Comparison of ENCODE assay signal across 8 mouse cellular contexts in the genomic region with DNA sequence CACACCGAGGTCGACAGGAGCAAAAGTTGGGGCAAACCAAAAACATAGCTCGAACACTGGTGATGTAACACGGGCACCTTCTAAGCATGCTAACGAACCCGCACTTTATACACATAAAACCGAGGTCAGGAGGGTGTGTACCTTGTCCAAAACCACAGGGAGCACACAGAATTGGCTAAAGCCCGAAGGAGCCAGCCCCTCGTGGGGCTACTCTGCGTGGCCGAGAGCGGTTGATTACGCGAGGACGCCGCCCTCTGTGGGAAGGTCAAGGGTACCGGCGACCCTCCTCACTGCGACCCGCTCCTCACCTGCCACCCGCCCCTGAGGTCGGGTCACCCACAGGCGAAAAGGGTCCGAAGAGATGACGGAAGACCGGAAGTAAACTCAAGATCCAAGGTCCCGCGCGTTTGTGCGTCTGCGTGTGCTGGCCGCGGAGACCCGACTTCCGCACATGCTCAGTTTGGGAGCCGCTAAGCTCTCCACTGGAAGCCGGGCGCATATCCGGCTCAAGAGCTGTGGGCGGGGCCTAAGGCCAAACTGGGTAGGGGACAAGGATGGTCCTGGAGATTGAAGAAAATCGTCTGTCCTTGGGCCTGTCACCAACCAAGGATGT. TPM values are rescaled to one million over a fixed set of nuclear protein-coding genes. Genes with fewer than 3 reads are reported as not detected.
A peak's percentile ranks its signal among the peaks of the same experiment; 100 is the strongest.
DNase-seq lines count a peak whose midpoint lies in the region; ATAC-seq and TF ChIP-seq lines count a peak whose summit lies in the region.

Gene Trappc12 (minus strand): TSS at position 452 of the 613 bp plus-strand sequence.

- peak; percentile 65 to 67 for DNase-seq in CD8-positive naive resting alpha-beta T cell, adult 2 months (ENCODE audit: low read depth in 2 of 2, low spot score in 2 of 2)
- peak; percentile 89 for DNase-seq in c-Kit-positive CD71-negative TER-119-negative erythroid progenitor cells, embryonic 14.5 days (ENCODE audit: low read depth)
- peak; percentile 88 for DNase-seq in forebrain, embryonic 10.5 days (ENCODE audit: extremely low spot score, low spot score)
- DNase-seq in kidney, postnatal 25 days = peak; percentile 94 to 96
- DNase-seq in liver, embryonic 14.5 days (ENCODE audit: low read depth in 3 of 3, low spot score in 3 of 3) = peak; percentile 82 to 84 (median 83)
- DNase-seq in neural tube, embryonic 11.5 days (ENCODE audit: low spot score) = peak; percentile 93
- DNase-seq in stomach, postnatal 0 days (ENCODE audit: low spot score) = peak; percentile 90

- peaks cover 40% of the 10 kb centered on the region for H3K4me1 ChIP-seq in forebrain, embryonic 10.5 days
- H3K4me1 ChIP-seq in heart, embryonic 15.5 days (replicated peaks) = peaks cover 32% of the 10 kb centered on the region
- peaks cover 17 to 28% of the 10 kb centered on the region in 2 experiments for H3K4me1 ChIP-seq in liver, embryonic 14.5 days (replicated peaks; ENCODE audit: control insufficient read depth in 2 of 2, insufficient read depth in 2 of 2, low read length in 1 of 2)
- H3K4me1 ChIP-seq in neural tube, embryonic 11.5 days (ENCODE audit: control insufficient read depth, insufficient read depth, low read length) = peaks cover 3% of the 10 kb centered on the region; the same call in 1 of the 2 replicates
- H3K4me1 ChIP-seq in stomach, postnatal 0 days (replicated peaks; ENCODE audit: control insufficient read depth, insufficient read depth) = no peaks in the 10 kb centered on the region; the same call in 1 of the 2 replicates

- no peak for TF ChIP-seq EP300 in liver, embryonic 14.5 days (IDR thresholded peaks at IDR 0.05; ENCODE audit: low read depth)
- no peak for TF ChIP-seq EP300 in stomach, postnatal 0 days (optimal IDR thresholded peaks at IDR 0.05)

- peak within 1 kb of the TSS; percentile 88 for H3K27ac ChIP-seq in forebrain, embryonic 10.5 days
- H3K27ac ChIP-seq in heart, embryonic 15.5 days = peak within 1 kb of the TSS; percentile 77
- peak within 1 kb of the TSS; percentile 72 for H3K27ac ChIP-seq in liver, embryonic 14.5 days
- H3K27ac ChIP-seq in neural tube, embryonic 11.5 days (ENCODE audit: low read depth, low read length) = no peak within 1 kb of the TSS
- H3K27ac ChIP-seq in stomach, postnatal 0 days (replicated peaks) = peak within 1 kb of the TSS; percentile 63; the same call in 1 of the 2 replicates

- ATAC-seq in heart, embryonic 15.5 days (replicated peaks; ENCODE audit: insufficient number of reproducible peaks, insufficient read depth, low FRiP score, low read depth) = peak; percentile 87
- peak; percentile 79 for ATAC-seq in liver, embryonic 14.5 days (ENCODE audit: insufficient read depth)
- peak; percentile 88 for ATAC-seq in neural tube, embryonic 11.5 days (ENCODE audit: insufficient read depth, low FRiP score, low TSS enrichment)
- ATAC-seq in stomach, postnatal 0 days (ENCODE audit: low FRiP score, low TSS enrichment) = peak; percentile 93

- TF ChIP-seq CTCF in liver, embryonic 14.5 days (IDR thresholded peaks at IDR 0.05; ENCODE audit: low read depth) = no peak
- 0 out of 2 replicates have a peak, but pooled peaks have one; percentile 2 for TF ChIP-seq CTCF in stomach, postnatal 0 days (IDR thresholded peaks at IDR 0.05; ENCODE audit: low read depth)

- H3K9ac ChIP-seq in heart, embryonic 15.5 days = peak within 1 kb of the TSS; percentile 69
- peak within 1 kb of the TSS; percentile 93 for H3K9ac ChIP-seq in liver, embryonic 14.5 days (replicated peaks)
- H3K9ac ChIP-seq in neural tube, embryonic 11.5 days (ENCODE audit: low read length) = peak within 1 kb of the TSS; percentile 77
- H3K9ac ChIP-seq in stomach, postnatal 0 days (ENCODE audit: low read length) = peak within 1 kb of the TSS; percentile 84

- 2% methylated on average over 41 of the region's 41 CpGs for WGBS in forebrain, embryonic 10.5 days
- under 1% methylated on average over 41 of the region's 41 CpGs for WGBS in heart, embryonic 15.5 days
- under 1% methylated on average over 41 of the region's 41 CpGs for WGBS in liver, embryonic 14.5 days (ENCODE audit: insufficient replicate concordance)
- WGBS in neural tube, embryonic 11.5 days = 2% methylated on average over 41 of the region's 41 CpGs
- under 1% methylated on average over 41 of the region's 41 CpGs for WGBS in stomach, postnatal 0 days

- H3K9me3 ChIP-seq in forebrain, embryonic 10.5 days = no peaks in the 10 kb centered on the region
- no peaks in the 10 kb centered on the region for H3K9me3 ChIP-seq in heart, embryonic 15.5 days (replicated peaks)
- no peaks in the 10 kb centered on the region for H3K9me3 ChIP-seq in liver, embryonic 14.5 days (ENCODE audit: control insufficient read depth, low read length)
- no peaks in the 10 kb centered on the region for H3K9me3 ChIP-seq in neural tube, embryonic 11.5 days (ENCODE audit: control insufficient read depth, low read length)
- H3K9me3 ChIP-seq in stomach, postnatal 0 days (ENCODE audit: control insufficient read depth, low read length) = no peaks in the 10 kb centered on the region

- H3K4me3 ChIP-seq in forebrain, embryonic 10.5 days = peak within 1 kb of the TSS; percentile 86
- peak within 1 kb of the TSS; percentile 74 for H3K4me3 ChIP-seq in heart, embryonic 15.5 days
- peak within 1 kb of the TSS; percentile 96 to 98 for H3K4me3 ChIP-seq in liver, embryonic 14.5 days (ENCODE audit: insufficient read depth in 1 of 2, low read depth in 2 of 2, low read length in 2 of 2)
- peak within 1 kb of the TSS; percentile 86 for H3K4me3 ChIP-seq in neural tube, embryonic 11.5 days (ENCODE audit: low read depth, low read length)
- H3K4me3 ChIP-seq in stomach, postnatal 0 days (ENCODE audit: low read depth, low read length) = peak within 1 kb of the TSS; percentile 78

- H3K4me2 ChIP-seq in heart, embryonic 15.5 days = peak within 1 kb of the TSS; percentile 96
- peak within 1 kb of the TSS; percentile 95 for H3K4me2 ChIP-seq in liver, embryonic 14.5 days (ENCODE audit: low read depth)
- H3K4me2 ChIP-seq in neural tube, embryonic 11.5 days (ENCODE audit: low read depth) = peak within 1 kb of the TSS; percentile 92
- H3K4me2 ChIP-seq in stomach, postnatal 0 days (replicated peaks; ENCODE audit: low read depth) = peak within 1 kb of the TSS; percentile 93

- H3K36me3 ChIP-seq in forebrain, embryonic 10.5 days (replicated peaks) = peaks cover 22% of the 10 kb centered on the region
- peaks cover 22% of the 10 kb centered on the region; the same call in 1 of the 2 replicates for H3K36me3 ChIP-seq in heart, embryonic 15.5 days
- H3K36me3 ChIP-seq in liver, embryonic 14.5 days (replicated peaks; ENCODE audit: control insufficient read depth, insufficient read depth, low read depth) = peaks cover 12% of the 10 kb centered on the region
- H3K36me3 ChIP-seq in neural tube, embryonic 11.5 days (ENCODE audit: control insufficient read depth, insufficient read depth, low read length) = peaks cover 2% of the 10 kb centered on the region; the same call in 1 of the 2 replicates
- peaks cover 6% of the 10 kb centered on the region; the same call in 1 of the 2 replicates for H3K36me3 ChIP-seq in stomach, postnatal 0 days (ENCODE audit: control insufficient read depth, insufficient read depth, low read length)

- no peaks in the 10 kb centered on the region for H3K27me3 ChIP-seq in forebrain, embryonic 10.5 days (ENCODE audit: poor library complexity, severe bottlenecking)
- no peaks in the 10 kb centered on the region for H3K27me3 ChIP-seq in heart, embryonic 15.5 days
- H3K27me3 ChIP-seq in liver, embryonic 14.5 days (ENCODE audit: control insufficient read depth, insufficient read depth, low read length) = no peaks in the 10 kb centered on the region
- H3K27me3 ChIP-seq in neural tube, embryonic 11.5 days (ENCODE audit: control insufficient read depth, insufficient read depth, low read length) = no peaks in the 10 kb centered on the region
- H3K27me3 ChIP-seq in stomach, postnatal 0 days (ENCODE audit: control insufficient read depth, insufficient read depth, low read length) = no peaks in the 10 kb centered on the region

RNA-seq across cellular contexts. Expression of gene Trappc12, which starts in this region (rescaled TPM):
- 33.5 and 36.9 TPM in 2 replicates for polyA plus RNA-seq in forebrain, embryonic 10.5 days (2016; fragmentation: Nextera tagmentation; extraction: Ambion mirVana)
- polyA plus RNA-seq in heart, embryonic 15.5 days (2015; fragmentation: Nextera tagmentation; extraction: Ambion mirVana) = 27.7 and 33.1 TPM in 2 replicates
- polyA plus RNA-seq in liver, embryonic 14.5 days (2012; rRNA removed) = 9.9 and 11.6 TPM in 2 replicates
- polyA plus RNA-seq in liver, embryonic 14.5 days (2014; fragmentation: Nextera tagmentation; extraction: Ambion mirVana) = 13.1 and 15.9 TPM in 2 replicates
- polyA plus RNA-seq in neural tube, embryonic 11.5 days (2014; fragmentation: Nextera tagmentation; extraction: Ambion mirVana) = 36.7 and 38.7 TPM in 2 replicates
- polyA plus RNA-seq in stomach, postnatal 0 days (2015; fragmentation: Nextera tagmentation; extraction: Ambion mirVana) = 16.6 and 16.7 TPM in 2 replicates
